In the genomic region with DNA sequence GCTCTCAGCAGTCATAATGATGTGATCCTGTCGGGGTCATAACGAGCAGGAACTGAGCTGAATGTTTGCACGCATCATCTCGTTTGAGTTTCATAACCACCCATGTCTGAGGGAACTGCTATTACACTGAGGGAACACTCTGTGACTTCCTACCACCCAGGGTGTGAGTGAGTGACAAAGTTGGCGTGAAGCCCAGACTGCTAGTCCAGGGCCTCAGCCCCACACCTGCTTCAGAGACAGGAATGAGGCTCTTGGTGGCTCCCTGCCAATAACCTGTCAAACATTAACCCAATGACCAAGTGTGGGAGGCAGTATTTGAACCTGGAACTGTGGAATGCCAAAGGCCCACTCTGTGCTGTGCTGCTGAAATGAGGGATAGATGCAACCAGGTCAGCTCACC, we compare ENCODE assay signal across 8 mouse cellular contexts.
DNase-seq lines count a peak whose midpoint lies in the region; ATAC-seq and TF ChIP-seq lines count a peak whose summit lies in the region.

No protein-coding gene starts in this region.

- H3K27ac ChIP-seq in intestine, embryonic 14.5 days (ENCODE audit: low read depth): no peak overlapping the region
- no peak overlapping the region for H3K27ac ChIP-seq in liver, embryonic 13.5 days
- peak overlapping the region; percentile 65 for H3K27ac ChIP-seq in small intestine, adult 2 months (ENCODE audit: insufficient read depth, low read depth, low read length)

- H3K4me3 ChIP-seq in intestine, embryonic 14.5 days (ENCODE audit: low read depth, low read length): no peak overlapping the region
- no peak overlapping the region for H3K4me3 ChIP-seq in liver, embryonic 13.5 days (replicated peaks)
- H3K4me3 ChIP-seq in small intestine, adult 2 months (ENCODE audit: low read depth, low read length): no peak overlapping the region

- WGBS in intestine, embryonic 14.5 days: 45% methylated on average over 5 of the region's 5 CpGs
- WGBS in liver, embryonic 13.5 days (ENCODE audit: insufficient replicate concordance): 55% methylated on average over 5 of the region's 5 CpGs
- WGBS in small intestine, adult 2 months: 7% methylated on average over 5 of the region's 5 CpGs

- no peaks in the 10 kb centered on the region for H3K9me3 ChIP-seq in intestine, embryonic 14.5 days (ENCODE audit: control insufficient read depth, low read length)
- H3K9me3 ChIP-seq in liver, embryonic 13.5 days (replicated peaks): no peaks in the 10 kb centered on the region

- no peaks in the 10 kb centered on the region for H3K36me3 ChIP-seq in intestine, embryonic 14.5 days (ENCODE audit: control insufficient read depth, insufficient read depth, low read length)
- H3K36me3 ChIP-seq in liver, embryonic 13.5 days: no peaks in the 10 kb centered on the region
- no peaks in the 10 kb centered on the region for H3K36me3 ChIP-seq in small intestine, adult 2 months (ENCODE audit: control insufficient read depth, insufficient read depth, low read length)

- no peak for ATAC-seq in cerebellum, adult (ENCODE audit: insufficient number of reproducible peaks, low FRiP score, low TSS enrichment)
- ATAC-seq in intestine, embryonic 14.5 days (replicated peaks; ENCODE audit: low FRiP score, low TSS enrichment, low read depth): peak; percentile 93
- peak; percentile 81 for ATAC-seq in liver, embryonic 13.5 days (ENCODE audit: low read depth)

- peak; percentile 8 for DNase-seq in cerebellum, adult 11-12 months
- peak; percentile 7 for DNase-seq in urinary bladder, postnatal 25 days (ENCODE audit: low spot score)
- DNase-seq in urinary bladder, postnatal 10 days (ENCODE audit: low spot score): no peak
- DNase-seq in intestine, embryonic 14.5 days (ENCODE audit: low spot score): peak; percentile 74
- no peak for DNase-seq in liver, embryonic 13.5 days
- no peak for DNase-seq in right cerebral cortex, postnatal 4 days

- H3K4me2 ChIP-seq in intestine, embryonic 14.5 days (ENCODE audit: low read length): no peak overlapping the region
- H3K4me2 ChIP-seq in liver, embryonic 13.5 days: no peak overlapping the region

- no peak overlapping the region for H3K9ac ChIP-seq in intestine, embryonic 14.5 days (ENCODE audit: low read length)
- no peak overlapping the region for H3K9ac ChIP-seq in liver, embryonic 13.5 days

- peaks cover 4% of the 10 kb centered on the region; the same call in 1 of the 2 replicates for H3K4me1 ChIP-seq in intestine, embryonic 14.5 days (replicated peaks; ENCODE audit: control insufficient read depth, insufficient read depth, low read length)
- H3K4me1 ChIP-seq in liver, embryonic 13.5 days (replicated peaks): peaks cover 6% of the 10 kb centered on the region; the same call in 1 of the 2 replicates
- H3K4me1 ChIP-seq in small intestine, adult 2 months (ENCODE audit: control insufficient read depth, insufficient read depth, insufficient read length, low read length): peaks cover 20% of the 10 kb centered on the region; the same call in 1 of the 2 replicates

- no peak for TF ChIP-seq CTCF in small intestine, adult 2 months (IDR thresholded peaks at IDR 0.05; ENCODE audit: extremely low read depth, insufficient read length, insufficient replicate concordance, low read depth, low read length)

- H3K27me3 ChIP-seq in intestine, embryonic 14.5 days (replicated peaks; ENCODE audit: control insufficient read depth, insufficient read depth, low read length): no peaks in the 10 kb centered on the region
- no peaks in the 10 kb centered on the region for H3K27me3 ChIP-seq in liver, embryonic 13.5 days
- H3K27me3 ChIP-seq in small intestine, adult 2 months (ENCODE audit: control insufficient read depth, insufficient read depth, low read length): no peaks in the 10 kb centered on the region

- TF ChIP-seq POLR2A in small intestine, adult 2 months (IDR thresholded peaks at IDR 0.05; ENCODE audit: low read depth, low read length): no peak

Comparison
In these comparisons a context has a peak if more than half of its experiments do, and no peak if none do; other contexts are left out.
1. DNase-seq: peak in cerebellum, adult 11-12 months (single experiment), urinary bladder, postnatal 25 days (single experiment) and intestine, embryonic 14.5 days (single experiment); none in urinary bladder, postnatal 10 days (single experiment), liver, embryonic 13.5 days (single experiment) and right cerebral cortex, postnatal 4 days (single experiment).